Mouse (Mus musculus) forebrain, embryonic 12.5 days (tissue): ENCODE measurements at regions not wholly inside any gene's neighbourhood (a gene's known extent, or its start where the extent isn't known, plus 50 kb on each side); places are given as distances from the start of the nearest gene placed in this dataset.
A peak's percentile ranks its signal among the peaks of the same experiment; 100 is the strongest.

Source experiments
- ATAC-seq: fragments of 200-750 bp; cut with Nextera tagmentation; 2 replicates; pipeline ENCODE4 v1.8.0; 2017; ENCODE audit warnings: moderate TSS enrichment; ENCODE audit not compliant: low FRiP score
- H3K27ac ChIP-seq: fragments of 300-500 bp; sonication (generic); 2 replicates; pipeline ENCODE4 v1.5.1; 2016; ENCODE audit warnings: mild to moderate bottlenecking
- H3K27me3 ChIP-seq: fragments of 300-500 bp; sonication (generic); 2 replicates; pipeline ENCODE4 v1.6.1; 2016; ENCODE audit warnings: mild to moderate bottlenecking
- H3K36me3 ChIP-seq: fragments of 300-500 bp; sonication (generic); replicated peaks from 2 replicates; pipeline ENCODE4 v1.6.1; 2016; ENCODE audit warnings: mild to moderate bottlenecking
- H3K4me1 ChIP-seq: fragments of 300-500 bp; sonication (generic); 2 replicates; pipeline ENCODE4 v1.6.1; 2016
- H3K4me2 ChIP-seq: fragments of 300-500 bp; sonication (generic); 2 replicates; pipeline ENCODE4 v1.6.1; 2016; ENCODE audit warnings: mild to moderate bottlenecking, moderate library complexity
- H3K4me3 ChIP-seq: fragments of 300-500 bp; sonication (generic); replicated peaks from 2 replicates; pipeline ENCODE4 v1.5.1; 2016; ENCODE audit warnings: mild to moderate bottlenecking
- H3K9ac ChIP-seq: fragments of 300-500 bp; sonication (generic); 2 replicates; pipeline ENCODE4 v1.6.1; 2016; ENCODE audit warnings: mild to moderate bottlenecking
- H3K9me3 ChIP-seq: fragments of 300-500 bp; sonication (generic); 2 replicates; pipeline ENCODE4 v1.6.1; 2016
- WGBS: fragments of 180-500 bp; shearing (Covaris S2); methylation state at CpG from one replicate; pipeline ENCODE4 v1.1.7; 2016; 5-methylcytosine and 5-hydroxymethylcytosine counted together

- Histone ChIP-seq H3K9me3 (no peaks in the 10 kb centered on the region), H3K4me1 (no peaks in the 10 kb centered on the region), H3K36me3 (no peaks in the 10 kb centered on the region), H3K4me3 (no peak overlapping the region), H3K4me2 (no peak overlapping the region), H3K27me3 (no peaks in the 10 kb centered on the region), H3K9ac (no peak overlapping the region), H3K27ac (no peak overlapping the region)
- WGBS: 81% methylated on average over 4 of the region's 4 CpGs
- ATAC-seq: no peak
Measured at GRCm38 (mm10) chr3:137110485-137110884, 230.4 kb upstream of the Emcn start.

GRCm38 (mm10) chr3:137129967-137130366 is 210.9 kb upstream of the Emcn start:
- Histone ChIP-seq H3K36me3 (no peaks in the 10 kb centered on the region), H3K9ac (no peak overlapping the region), H3K4me3 (no peak overlapping the region), H3K4me1 (no peaks in the 10 kb centered on the region), H3K27ac (no peak overlapping the region), H3K27me3 (no peaks in the 10 kb centered on the region), H3K9me3 (no peaks in the 10 kb centered on the region), H3K4me2 (no peak overlapping the region)
- WGBS: 90% methylated on average over 4 of the region's 4 CpGs
- ATAC-seq: no peak

GRCm38 (mm10) chr3:137142041-137142440 is 198.8 kb upstream of the Emcn start:
- 81% methylated on average over 3 of the region's 3 CpGs for WGBS
- Histone ChIP-seq H3K4me1 (no peaks in the 10 kb centered on the region; the same call in 1 of the 2 replicates), H3K27me3 (no peaks in the 10 kb centered on the region), H3K27ac (no peak overlapping the region), H3K36me3 (no peaks in the 10 kb centered on the region), H3K9ac (no peak overlapping the region), H3K4me3 (no peak overlapping the region), H3K4me2 (no peak overlapping the region), H3K9me3 (no peaks in the 10 kb centered on the region)
- no peak for ATAC-seq

GRCm38 (mm10) chr3:137146062-137146461 is 194.8 kb upstream of the Emcn start:
- Histone ChIP-seq H3K4me3 (no peak overlapping the region), H3K9me3 (no peaks in the 10 kb centered on the region), H3K27me3 (no peaks in the 10 kb centered on the region), H3K36me3 (no peaks in the 10 kb centered on the region), H3K9ac (no peak overlapping the region), H3K4me1 (no peaks in the 10 kb centered on the region; the same call in 1 of the 2 replicates), H3K27ac (no peak overlapping the region), H3K4me2 (no peak overlapping the region)
- ATAC-seq: no peak

GRCm38 (mm10) chr3:137147405-137147804 is 193.5 kb upstream of the Emcn start:
- no peak overlapping the region for H3K4me3 ChIP-seq

GRCm38 (mm10) chr3:137150414-137151010 is 190.4 kb upstream of the Emcn start:
- ATAC-seq: no peak
- no peaks in the 10 kb centered on the region for H3K36me3 ChIP-seq
- H3K4me3 ChIP-seq: no peak overlapping the region
- H3K9me3 ChIP-seq: no peaks in the 10 kb centered on the region
- peaks cover 12% of the 10 kb centered on the region for H3K4me1 ChIP-seq
- H3K27ac ChIP-seq: no peak overlapping the region
- 81% methylated on average over 14 of the region's 14 CpGs for WGBS
- H3K27me3 ChIP-seq: no peaks in the 10 kb centered on the region
- no peak overlapping the region for H3K4me2 ChIP-seq
- no peak overlapping the region for H3K9ac ChIP-seq

More at GRCm38 (mm10) chr3:137147405-137147804, 193.5 kb upstream of the Emcn start:
- 46% methylated on average over 5 of the region's 5 CpGs for WGBS
- no peak overlapping the region for H3K9ac ChIP-seq
- H3K4me1 ChIP-seq: no peaks in the 10 kb centered on the region; the same call in 1 of the 2 replicates
- no peak overlapping the region for H3K27ac ChIP-seq
- H3K27me3 ChIP-seq: no peaks in the 10 kb centered on the region
- no peaks in the 10 kb centered on the region for H3K36me3 ChIP-seq
- H3K9me3 ChIP-seq: no peaks in the 10 kb centered on the region
- no peak overlapping the region for H3K4me2 ChIP-seq
- peak; percentile 59; the same call in 1 of the 2 replicates for ATAC-seq

GRCm38 (mm10) chr3:137151431-137151830 is 189.4 kb upstream of the Emcn start:
- no peak overlapping the region for H3K4me3 ChIP-seq
- 91% methylated on average over 1 of the region's 1 CpGs for WGBS
- ATAC-seq: no peak
- H3K4me2 ChIP-seq: no peak overlapping the region
- H3K9ac ChIP-seq: no peak overlapping the region
- H3K36me3 ChIP-seq: no peaks in the 10 kb centered on the region
- no peaks in the 10 kb centered on the region for H3K9me3 ChIP-seq
- peaks cover 16% of the 10 kb centered on the region for H3K4me1 ChIP-seq
- H3K27me3 ChIP-seq: no peaks in the 10 kb centered on the region
- no peak overlapping the region for H3K27ac ChIP-seq

- no peaks in the 10 kb centered on the region for H3K36me3 ChIP-seq
- ATAC-seq: no peak
- 86% methylated on average over 6 of the region's 6 CpGs for WGBS
- no peaks in the 10 kb centered on the region for H3K9me3 ChIP-seq
- no peak overlapping the region for H3K4me2 ChIP-seq
- H3K4me1 ChIP-seq: peaks cover 16% of the 10 kb centered on the region
- no peak overlapping the region for H3K27ac ChIP-seq
- H3K27me3 ChIP-seq: no peaks in the 10 kb centered on the region
- no peak overlapping the region for H3K9ac ChIP-seq
- no peak overlapping the region for H3K4me3 ChIP-seq
Measured at GRCm38 (mm10) chr3:137153234-137153633, 187.6 kb upstream of the Emcn start.

- Histone ChIP-seq H3K27me3 (no peaks in the 10 kb centered on the region), H3K27ac (0 out of 2 replicates have a peak overlapping the region, but pooled peaks have one; percentile 33), H3K4me3 (no peak overlapping the region), H3K4me1 (peaks cover 16% of the 10 kb centered on the region), H3K9ac (no peak overlapping the region), H3K9me3 (no peaks in the 10 kb centered on the region), H3K4me2 (no peak overlapping the region), H3K36me3 (no peaks in the 10 kb centered on the region)
- 40% methylated on average over 9 of the region's 9 CpGs for WGBS
- peak; percentile 62 for ATAC-seq
Measured at GRCm38 (mm10) chr3:137154200-137155042, 186.4 kb upstream of the Emcn start.

- Histone ChIP-seq H3K27ac (no peak overlapping the region), H3K9me3 (no peaks in the 10 kb centered on the region), H3K4me2 (no peak overlapping the region), H3K4me1 (peaks cover 16% of the 10 kb centered on the region), H3K36me3 (no peaks in the 10 kb centered on the region), H3K27me3 (no peaks in the 10 kb centered on the region), H3K4me3 (no peak overlapping the region), H3K9ac (no peak overlapping the region)
- WGBS: 89% methylated on average over 3 of the region's 3 CpGs
- 0 out of 2 replicates have a peak, but pooled peaks have one; percentile 42 for ATAC-seq
Measured at GRCm38 (mm10) chr3:137155043-137155404, 185.8 kb upstream of the Emcn start.

- Histone ChIP-seq H3K4me2 (no peak overlapping the region), H3K36me3 (no peaks in the 10 kb centered on the region), H3K4me1 (peaks cover 16% of the 10 kb centered on the region), H3K9ac (no peak overlapping the region), H3K4me3 (no peak overlapping the region), H3K27me3 (no peaks in the 10 kb centered on the region), H3K27ac (no peak overlapping the region), H3K9me3 (no peaks in the 10 kb centered on the region)
- WGBS: 63% methylated on average over 11 of the region's 11 CpGs
- ATAC-seq: no peak
Measured at GRCm38 (mm10) chr3:137156250-137156975, 184.5 kb upstream of the Emcn start.

- Histone ChIP-seq H3K9ac (no peak overlapping the region), H3K27me3 (no peaks in the 10 kb centered on the region), H3K4me3 (no peak overlapping the region), H3K36me3 (no peaks in the 10 kb centered on the region), H3K4me1 (no peaks in the 10 kb centered on the region), H3K9me3 (no peaks in the 10 kb centered on the region), H3K27ac (no peak overlapping the region), H3K4me2 (no peak overlapping the region)
- WGBS: 26% methylated on average over 1 of the region's 1 CpGs
- no peak for ATAC-seq
Measured at GRCm38 (mm10) chr3:137189035-137189434, 151.8 kb upstream of the Emcn start.
